Mouse (Mus musculus) midbrain, embryonic 13.5 days (tissue): ENCODE data around the gene Nlgn2. TPM values are rescaled to one million over a fixed set of nuclear protein-coding genes. Genes with fewer than 3 reads are reported as not detected.

Experiments
- ATAC-seq: fragments of 200-750 bp; cut with Nextera tagmentation; 2 replicates; pipeline ENCODE4 v1.8.0; 2017; ENCODE audit warnings: mild to moderate bottlenecking, moderate TSS enrichment, moderate library complexity
- H3K27ac ChIP-seq: fragments of 300-500 bp; sonication (generic); 2 replicates; pipeline ENCODE4 v1.5.1; 2015; ENCODE audit warnings: inconsistent platforms, mild to moderate bottlenecking, moderate library complexity
- H3K27me3 ChIP-seq: fragments of 300-500 bp; sonication (generic); 2 replicates; pipeline ENCODE4 v1.6.1; 2015; ENCODE audit warnings: mild to moderate bottlenecking, inconsistent platforms
- H3K36me3 ChIP-seq: fragments of 300-500 bp; sonication (generic); 2 replicates; pipeline ENCODE4 v1.6.1; 2015; ENCODE audit warnings: mild to moderate bottlenecking, inconsistent platforms
- H3K4me1 ChIP-seq: fragments of 300-500 bp; sonication (generic); replicated peaks from 2 replicates; pipeline ENCODE4 v1.6.1; 2015; ENCODE audit warnings: inconsistent platforms
- H3K4me2 ChIP-seq: fragments of 300-500 bp; sonication (generic); replicated peaks from 2 replicates; pipeline ENCODE4 v1.6.1; 2015; ENCODE audit warnings: moderate library complexity, mild to moderate bottlenecking, inconsistent platforms
- H3K4me3 ChIP-seq: fragments of 300-500 bp; sonication (generic); replicated peaks from 2 replicates; pipeline ENCODE4 v1.5.1; 2015; ENCODE audit warnings: mild to moderate bottlenecking, inconsistent platforms
- H3K9ac ChIP-seq: fragments of 300-500 bp; sonication (generic); replicated peaks from 2 replicates; pipeline ENCODE4 v1.6.1; 2015; ENCODE audit warnings: mild to moderate bottlenecking, inconsistent platforms
- H3K9me3 ChIP-seq: fragments of 300-500 bp; sonication (generic); 2 replicates; pipeline ENCODE4 v1.6.1; 2016; ENCODE audit warnings: mild to moderate bottlenecking, inconsistent platforms
- WGBS: fragments of 180-500 bp; shearing (Covaris S2); methylation state at CpG from one replicate; pipeline ENCODE4 v1.1.7; 2015; 5-methylcytosine and 5-hydroxymethylcytosine counted together
- microRNA-seq: library from miRNA; unstranded; fragments of <30 nt; microRNA quantifications from one replicate; pipeline ENCODE4, GENCODE M21; 2016
- polyA plus RNA-seq: library from polyadenylated mRNA; unstranded; fragments of >200 nt; fragmentation: Nextera tagmentation; extraction: Ambion mirVana; gene quantifications from 2 replicates; pipeline ENCODE4 v1.2.1, GENCODE M21; 2015

The Nlgn2 gene
- polyA plus RNA-seq, 1 experiment from 2014 or later, result 21.3 TPM

DNA sequence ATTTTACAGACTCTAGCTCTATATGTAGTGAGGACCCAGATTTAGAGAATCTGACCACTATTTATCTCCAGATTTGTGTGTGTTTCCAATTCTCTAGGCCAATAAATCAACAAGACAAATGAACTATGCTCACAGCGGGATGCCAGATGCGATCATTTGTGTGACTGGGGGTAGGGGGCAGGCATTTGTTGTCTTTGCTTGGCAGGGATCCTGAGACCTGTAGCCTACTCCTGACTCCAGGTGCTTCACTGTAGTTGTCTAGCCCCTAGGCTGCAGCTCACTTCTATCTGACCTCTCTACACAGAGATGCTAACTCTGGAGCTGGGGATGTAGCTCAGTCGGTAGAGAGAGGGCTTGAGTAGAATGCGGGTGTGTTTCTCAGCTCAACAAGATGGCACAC lies 55.8 kb downstream of the Nlgn2 start:
- H3K9me3 ChIP-seq, result no peaks in the 10 kb centered on the region
- H3K27me3 ChIP-seq, result peaks cover 3% of the 10 kb centered on the region; the same call in 1 of the 2 replicates
- ATAC-seq, result no peak
- no peak overlapping the region for H3K27ac ChIP-seq
- 0 out of 2 replicates have a peak, but pooled peaks cover 5% of the 10 kb centered on the region for H3K4me1 ChIP-seq
- no peak overlapping the region for H3K4me2 ChIP-seq
- peaks cover 12% of the 10 kb centered on the region for H3K36me3 ChIP-seq
- H3K9ac ChIP-seq, result no peak overlapping the region
- no peak overlapping the region for H3K4me3 ChIP-seq
- 48% methylated on average over 4 of the region's 4 CpGs for WGBS

DNA sequence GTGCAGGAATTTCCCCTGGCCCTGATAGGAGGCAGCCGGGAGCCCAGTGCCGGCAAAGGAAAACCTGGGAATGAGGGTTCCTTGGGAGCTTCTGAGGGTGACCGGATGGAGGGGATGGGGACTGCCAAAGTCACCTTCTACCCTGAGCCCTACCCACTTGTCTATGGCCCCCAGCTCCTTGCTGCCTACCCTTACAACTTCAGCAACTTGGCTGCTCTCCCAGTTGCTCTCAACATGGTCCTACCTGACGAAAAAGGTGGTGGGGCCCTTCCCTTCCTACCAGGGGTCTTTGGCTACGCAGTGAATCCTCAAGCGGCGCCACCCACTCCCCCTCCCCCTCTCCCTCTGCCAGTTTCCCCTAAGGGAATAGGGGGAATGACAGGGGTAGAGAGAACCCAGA lies 58.6 kb downstream of the Nlgn2 start:
- no peak for ATAC-seq
- H3K4me1 ChIP-seq, result 0 out of 2 replicates have a peak, but pooled peaks cover 5% of the 10 kb centered on the region
- H3K27ac ChIP-seq, result no peak overlapping the region
- 51% methylated on average over 7 of the region's 7 CpGs for WGBS
- H3K36me3 ChIP-seq, result peaks cover 25% of the 10 kb centered on the region
- no peaks in the 10 kb centered on the region for H3K9me3 ChIP-seq
- H3K4me2 ChIP-seq, result no peak overlapping the region
- no peak overlapping the region for H3K9ac ChIP-seq
- H3K4me3 ChIP-seq, result no peak overlapping the region
- peaks cover 3% of the 10 kb centered on the region; the same call in 1 of the 2 replicates for H3K27me3 ChIP-seq

GRCm38 (mm10) chr11:69778258-69778982 lies 59.2 kb downstream of the Nlgn2 start:
- H3K27me3 ChIP-seq, result peaks cover 3% of the 10 kb centered on the region; the same call in 1 of the 2 replicates
- no peak overlapping the region for H3K27ac ChIP-seq
- no peak for ATAC-seq
- no peak overlapping the region for H3K4me2 ChIP-seq
- 71% methylated on average over 23 of the region's 23 CpGs for WGBS
- 0 out of 2 replicates have a peak, but pooled peaks cover 5% of the 10 kb centered on the region for H3K4me1 ChIP-seq
- H3K4me3 ChIP-seq, result no peak overlapping the region
- peaks cover 25% of the 10 kb centered on the region for H3K36me3 ChIP-seq
- H3K9ac ChIP-seq, result no peak overlapping the region
- no peaks in the 10 kb centered on the region for H3K9me3 ChIP-seq

GRCm38 (mm10) chr11:69777504-69778257 lies 59.9 kb downstream of the Nlgn2 start:
- WGBS, result 66% methylated on average over 26 of the region's 26 CpGs
- H3K9me3 ChIP-seq, result no peaks in the 10 kb centered on the region
- no peak overlapping the region for H3K4me2 ChIP-seq
- H3K4me3 ChIP-seq, result no peak overlapping the region
- ATAC-seq, result no peak
- H3K9ac ChIP-seq, result no peak overlapping the region
- H3K27ac ChIP-seq, result no peak overlapping the region
- peaks cover 3% of the 10 kb centered on the region; the same call in 1 of the 2 replicates for H3K27me3 ChIP-seq
- H3K4me1 ChIP-seq, result 0 out of 2 replicates have a peak, but pooled peaks cover 5% of the 10 kb centered on the region
- peaks cover 25% of the 10 kb centered on the region for H3K36me3 ChIP-seq

- Histone ChIP-seq H3K36me3 (peaks cover 25% of the 10 kb centered on the region), H3K9me3 (no peaks in the 10 kb centered on the region), H3K4me2 (no peak overlapping the region), H3K27me3 (no peaks in the 10 kb centered on the region; the same call in 1 of the 2 replicates), H3K4me1 (0 out of 2 replicates have a peak, but pooled peaks cover 5% of the 10 kb centered on the region), H3K4me3 (no peak overlapping the region), H3K9ac (peak overlapping the region; percentile 28; the same call in 1 of the 2 replicates), H3K27ac (no peak overlapping the region)
- WGBS, result 87% methylated on average over 20 of the region's 20 CpGs
- no peak for ATAC-seq
Observed at GRCm38 (mm10) chr11:69776488-69776887, 61.1 kb downstream of the Nlgn2 start.

GRCm38 (mm10) chr11:69775716-69776115 lies 61.9 kb downstream of the Nlgn2 start:
- peaks cover 25% of the 10 kb centered on the region for H3K36me3 ChIP-seq
- 74% methylated on average over 10 of the region's 10 CpGs for WGBS
- H3K27me3 ChIP-seq, result no peaks in the 10 kb centered on the region; the same call in 1 of the 2 replicates
- H3K9ac ChIP-seq, result no peak overlapping the region
- H3K4me1 ChIP-seq, result 0 out of 2 replicates have a peak, but pooled peaks cover 5% of the 10 kb centered on the region
- no peak overlapping the region for H3K4me2 ChIP-seq
- no peak for ATAC-seq
- no peak overlapping the region for H3K4me3 ChIP-seq
- H3K9me3 ChIP-seq, result no peaks in the 10 kb centered on the region
- no peak overlapping the region for H3K27ac ChIP-seq

- Histone ChIP-seq H3K27ac (no peak overlapping the region), H3K9ac (no peak overlapping the region), H3K27me3 (no peaks in the 10 kb centered on the region; the same call in 1 of the 2 replicates), H3K36me3 (peaks cover 25% of the 10 kb centered on the region), H3K4me1 (0 out of 2 replicates have a peak, but pooled peaks cover 5% of the 10 kb centered on the region), H3K9me3 (no peaks in the 10 kb centered on the region), H3K4me3 (no peak overlapping the region), H3K4me2 (no peak overlapping the region)
- ATAC-seq, result no peak
- 53% methylated on average over 5 of the region's 5 CpGs for WGBS
Observed at GRCm38 (mm10) chr11:69774961-69775360, 62.6 kb downstream of the Nlgn2 start.

Small RNA genes lying within 50 kb of the gene (microRNA-seq; reads per million reads assigned to microRNA genes)
- not detected for gene Mir6924

Other genes with a start within 250 kb of the Nlgn2 start
- gene Atp1b2, start 231.8 kb downstream of the Nlgn2 start, polyA plus RNA-seq, result 23.2 and 24.3 TPM in 2 replicates
- not detected in 2 replicates for gene Shbg, start 219.9 kb downstream of the Nlgn2 start, polyA plus RNA-seq
- 25.1 and 28.5 TPM in 2 replicates for gene Sat2, start 215.8 kb downstream of the Nlgn2 start, polyA plus RNA-seq
- 40.5 and 52.4 TPM in 2 replicates for gene Fxr2, start 204.8 kb downstream of the Nlgn2 start, polyA plus RNA-seq
- 0.31 TPM in 1 of 2 replicates, not detected in the other for gene Sox15, start 182.5 kb downstream of the Nlgn2 start, polyA plus RNA-seq
- 103 and 104 TPM in 2 replicates for gene Mpdu1, start 175.1 kb downstream of the Nlgn2 start, polyA plus RNA-seq
- gene Cd68, start 171.6 kb downstream of the Nlgn2 start, polyA plus RNA-seq, result 6.1 and 7.3 TPM in 2 replicates
- 581 and 595 TPM in 2 replicates for gene Eif4a1, start 165.4 kb downstream of the Nlgn2 start, polyA plus RNA-seq
- gene Senp3, start 155.7 kb downstream of the Nlgn2 start, polyA plus RNA-seq, result 101 and 103 TPM in 2 replicates
- gene Tnfsf13, start 152.0 kb downstream of the Nlgn2 start, polyA plus RNA-seq, result 0.36 TPM in 1 of 2 replicates, not detected in the other
- gene Tnfsf12, start 141.9 kb downstream of the Nlgn2 start, polyA plus RNA-seq, result 0.98 and 1.2 TPM in 2 replicates
- gene Tnfsfm13, start 141.7 kb downstream of the Nlgn2 start, polyA plus RNA-seq, result 0.64 and 1.2 TPM in 2 replicates
- 22.7 and 24.9 TPM in 2 replicates for gene Polr2a, start 79.1 kb downstream of the Nlgn2 start, polyA plus RNA-seq
- 0.31 TPM in 1 of 2 replicates, not detected in the other for gene Slc35g3, start 75.8 kb downstream of the Nlgn2 start, polyA plus RNA-seq
- 2.9 and 3.2 TPM in 2 replicates for gene Zbtb4, start 71.9 kb downstream of the Nlgn2 start, polyA plus RNA-seq
- gene Chrnb1, start 41.8 kb downstream of the Nlgn2 start, polyA plus RNA-seq, result 0.83 and 0.85 TPM in 2 replicates
- gene Fgf11, start 35.9 kb downstream of the Nlgn2 start, polyA plus RNA-seq, result 3.4 and 4.4 TPM in 2 replicates
- gene Tmem102, start 32.2 kb downstream of the Nlgn2 start, polyA plus RNA-seq, result 0.44 and 0.52 TPM in 2 replicates
- gene Gm39566, start 22.5 kb downstream of the Nlgn2 start, polyA plus RNA-seq, result not detected in 2 replicates
- gene Spem2, start 19.3 kb downstream of the Nlgn2 start, polyA plus RNA-seq, result not detected in 2 replicates
- 0.51 and 0.64 TPM in 2 replicates for gene Spem1, start 15.6 kb downstream of the Nlgn2 start, polyA plus RNA-seq
- gene Tmem256, start 730 bp upstream of the Nlgn2 start, polyA plus RNA-seq, result 329 and 331 TPM in 2 replicates
- 55.0 and 56.3 TPM in 2 replicates for gene Plscr3, start 8.6 kb upstream of the Nlgn2 start, polyA plus RNA-seq
- gene Tnk1, start 20.9 kb upstream of the Nlgn2 start, polyA plus RNA-seq, result 0.27 and 0.31 TPM in 2 replicates
- gene Tmem95, start 40.2 kb upstream of the Nlgn2 start, polyA plus RNA-seq, result not detected in 2 replicates
- gene Kctd11, start 43.6 kb upstream of the Nlgn2 start, polyA plus RNA-seq, result 1.3 and 1.7 TPM in 2 replicates
- gene Acap1, start 57.8 kb upstream of the Nlgn2 start, polyA plus RNA-seq, result 0.37 and 0.48 TPM in 2 replicates
- gene 2810408A11Rik, start 63.2 kb upstream of the Nlgn2 start, polyA plus RNA-seq, result 16.1 and 17.1 TPM in 2 replicates
- gene Neurl4, start 63.3 kb upstream of the Nlgn2 start, polyA plus RNA-seq, result 18.6 and 19.8 TPM in 2 replicates
- 81.9 and 87.0 TPM in 2 replicates for gene Gps2, start 76.1 kb upstream of the Nlgn2 start, polyA plus RNA-seq
- gene Eif5a, start 84.2 kb upstream of the Nlgn2 start, polyA plus RNA-seq, result 1,160 and 1,188 TPM in 2 replicates
- gene Ybx2, start 98.0 kb upstream of the Nlgn2 start, polyA plus RNA-seq, result 3.9 and 4.2 TPM in 2 replicates
- gene Slc2a4, start 110.4 kb upstream of the Nlgn2 start, polyA plus RNA-seq, result 4.3 and 4.4 TPM in 2 replicates
- gene Cldn7, start 127.0 kb upstream of the Nlgn2 start, polyA plus RNA-seq, result 0.32 and 1.1 TPM in 2 replicates
- 22.9 and 23.8 TPM in 2 replicates for gene Ctdnep1, start 143.4 kb upstream of the Nlgn2 start, polyA plus RNA-seq
- gene Elp5, start 144.7 kb upstream of the Nlgn2 start, polyA plus RNA-seq, result 156 and 158 TPM in 2 replicates
- 611 and 625 TPM in 2 replicates for gene Gabarap, start 153.4 kb upstream of the Nlgn2 start, polyA plus RNA-seq
- 74.2 and 82.2 TPM in 2 replicates for gene Phf23, start 158.0 kb upstream of the Nlgn2 start, polyA plus RNA-seq
- gene Dvl2, start 162.8 kb upstream of the Nlgn2 start, polyA plus RNA-seq, result 27.6 and 35.4 TPM in 2 replicates
- gene Acadvl, start 177.6 kb upstream of the Nlgn2 start, polyA plus RNA-seq, result 48.4 and 51.7 TPM in 2 replicates
- 34.9 and 37.2 TPM in 2 replicates for gene Dlg4, start 179.2 kb upstream of the Nlgn2 start, polyA plus RNA-seq
- 0.97 and 1.1 TPM in 2 replicates for gene Asgr1, start 216.3 kb upstream of the Nlgn2 start, polyA plus RNA-seq